Mouse (Mus musculus): ENCODE data around the gene Slc9b1. TPM values are rescaled to one million over a fixed set of nuclear protein-coding genes. Genes with fewer than 3 reads are reported as not detected.

Slc9b1 gene
- polyA plus RNA-seq, 1 experiment from 2014 or later = 0.55 TPM

DNA sequence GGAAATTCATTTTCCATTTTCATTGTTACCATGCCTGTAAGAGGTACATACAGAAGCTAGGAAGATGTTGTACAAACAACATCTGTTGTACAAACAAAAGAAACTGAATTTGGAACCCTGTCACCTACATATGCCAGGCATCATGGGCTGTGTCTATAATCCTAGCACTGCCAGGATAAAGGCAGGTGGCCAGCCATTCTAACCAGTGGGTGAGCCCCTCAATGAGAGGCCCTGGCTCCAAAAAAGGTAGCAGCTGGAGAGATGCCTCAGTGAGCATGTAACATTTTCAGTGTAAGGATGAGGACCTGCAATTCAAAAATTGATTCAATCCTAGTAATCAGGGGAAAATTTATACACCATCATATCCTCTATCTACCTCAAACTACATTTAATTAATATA is 1.2 kb downstream of the Slc9b1 start:
- DNase-seq (ENCODE audit: low spot score) = no peak
- Histone ChIP-seq H3K27ac (ENCODE audit: low read depth, low read length) (no peak overlapping the region), H3K4me1 (replicated peaks; ENCODE audit: control insufficient read depth, insufficient read depth, low read length) (no peaks in the 10 kb centered on the region), H3K4me3 (ENCODE audit: low read depth, low read length) (no peak overlapping the region), H3K9ac (ENCODE audit: low read length) (no peak overlapping the region), H3K36me3 (ENCODE audit: control insufficient read depth, insufficient read depth, low read length) (no peaks in the 10 kb centered on the region), H3K27me3 (ENCODE audit: control insufficient read depth, insufficient read depth, low read length) (no peaks in the 10 kb centered on the region), H3K4me2 (ENCODE audit: low read depth, low read length, severe bottlenecking) (no peak overlapping the region), H3K9me3 (ENCODE audit: control insufficient read depth, low read length) (no peaks in the 10 kb centered on the region)
- no peak for ATAC-seq (replicated peaks; ENCODE audit: low FRiP score)

DNA sequence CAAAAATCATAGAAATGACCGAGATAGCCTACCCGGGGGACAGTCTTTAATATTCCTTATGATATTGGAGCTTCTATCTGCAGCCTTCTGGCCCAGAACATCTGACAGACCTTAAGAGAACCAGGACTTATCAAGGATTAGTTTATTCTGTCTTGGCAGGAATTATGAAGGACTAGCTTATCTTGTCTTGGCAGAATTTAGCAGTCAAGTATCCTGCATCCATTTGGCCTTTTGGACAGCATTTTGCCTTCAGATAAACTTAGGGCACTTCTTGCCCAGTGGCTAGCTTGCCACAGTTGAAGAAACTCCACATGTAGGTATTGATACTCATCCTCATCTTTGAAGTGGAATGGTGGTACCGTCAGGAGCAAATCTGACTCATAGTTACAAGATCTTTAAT is 4.0 kb downstream of the Slc9b1 start:
- Histone ChIP-seq H3K27ac (ENCODE audit: low read depth, low read length) (no peak overlapping the region), H3K27me3 (ENCODE audit: control insufficient read depth, insufficient read depth, low read length) (no peaks in the 10 kb centered on the region), H3K9me3 (ENCODE audit: control insufficient read depth, low read length) (no peaks in the 10 kb centered on the region), H3K4me1 (replicated peaks; ENCODE audit: control insufficient read depth, insufficient read depth, low read length) (no peaks in the 10 kb centered on the region), H3K9ac (ENCODE audit: low read length) (no peak overlapping the region), H3K4me3 (ENCODE audit: low read depth, low read length) (no peak overlapping the region), H3K4me2 (ENCODE audit: low read depth, low read length, severe bottlenecking) (no peak overlapping the region), H3K36me3 (ENCODE audit: control insufficient read depth, insufficient read depth, low read length) (no peaks in the 10 kb centered on the region)
- WGBS = 95% methylated on average over 3 of the region's 3 CpGs
- no peak for DNase-seq (ENCODE audit: low spot score)
- no peak for ATAC-seq (replicated peaks; ENCODE audit: low FRiP score)

DNA sequence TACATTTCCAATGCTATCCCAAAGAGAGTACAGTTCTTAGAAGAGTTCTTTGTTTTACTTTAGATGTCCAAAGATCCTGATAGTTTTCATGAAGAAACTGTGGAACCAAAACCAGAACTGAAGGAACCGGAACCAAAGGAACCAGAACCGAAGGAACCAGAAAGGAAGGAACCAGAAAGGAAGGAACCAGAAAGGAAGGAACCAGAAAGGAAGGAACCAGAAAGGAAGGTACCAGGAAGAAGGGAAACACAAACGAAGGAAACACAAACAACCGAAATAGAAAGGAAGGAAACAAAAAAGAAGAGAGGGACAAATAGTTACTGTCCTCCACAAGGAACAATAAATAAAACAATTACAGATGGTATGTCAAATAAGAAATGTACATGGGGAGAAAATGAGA is 9.6 kb downstream of the Slc9b1 start:
- Histone ChIP-seq H3K4me3 (ENCODE audit: low read depth, low read length) (no peak overlapping the region), H3K4me1 (replicated peaks; ENCODE audit: control insufficient read depth, insufficient read depth, low read length) (no peaks in the 10 kb centered on the region), H3K9me3 (ENCODE audit: control insufficient read depth, low read length) (no peaks in the 10 kb centered on the region), H3K27ac (ENCODE audit: low read depth, low read length) (no peak overlapping the region), H3K9ac (ENCODE audit: low read length) (no peak overlapping the region), H3K4me2 (ENCODE audit: low read depth, low read length, severe bottlenecking) (no peak overlapping the region), H3K27me3 (ENCODE audit: control insufficient read depth, insufficient read depth, low read length) (no peaks in the 10 kb centered on the region), H3K36me3 (ENCODE audit: control insufficient read depth, insufficient read depth, low read length) (no peaks in the 10 kb centered on the region)
- 86% methylated on average over 4 of the region's 4 CpGs for WGBS
- ATAC-seq (replicated peaks; ENCODE audit: low FRiP score) = no peak
- no peak for DNase-seq (ENCODE audit: low spot score)

DNA sequence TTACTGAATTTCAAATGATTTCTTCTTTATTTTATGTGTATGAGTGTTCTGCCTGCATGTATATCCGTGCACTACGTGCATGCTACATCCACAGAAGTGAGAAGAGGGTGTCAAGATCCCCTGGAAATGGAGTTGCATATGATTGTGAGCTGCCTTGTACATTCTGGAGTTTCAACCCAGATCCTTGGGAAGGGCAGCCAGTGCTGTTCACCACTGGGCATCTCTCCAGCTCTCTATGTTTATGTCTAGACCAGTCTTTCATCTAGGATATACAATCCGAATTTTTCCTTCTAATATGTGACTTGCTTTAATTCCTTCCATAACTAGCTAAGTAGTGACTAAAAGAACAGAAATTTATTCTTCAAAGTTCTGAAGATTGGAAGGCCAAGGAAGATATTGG is 28.0 kb downstream of the Slc9b1 start:
- 73% methylated on average over 3 of the region's 3 CpGs for WGBS
- no peak overlapping the region for H3K9ac ChIP-seq (ENCODE audit: low read length)
- H3K27me3 ChIP-seq (ENCODE audit: control insufficient read depth, insufficient read depth, low read length) = no peaks in the 10 kb centered on the region
- H3K4me3 ChIP-seq (ENCODE audit: low read depth, low read length) = no peak overlapping the region
- DNase-seq (ENCODE audit: low spot score) = no peak
- H3K9me3 ChIP-seq (ENCODE audit: control insufficient read depth, low read length) = no peaks in the 10 kb centered on the region
- no peak for ATAC-seq (replicated peaks; ENCODE audit: low FRiP score)
- no peaks in the 10 kb centered on the region for H3K36me3 ChIP-seq (ENCODE audit: control insufficient read depth, insufficient read depth, low read length)
- H3K4me1 ChIP-seq (replicated peaks; ENCODE audit: control insufficient read depth, insufficient read depth, low read length) = no peaks in the 10 kb centered on the region
- H3K4me2 ChIP-seq (ENCODE audit: low read depth, low read length, severe bottlenecking) = no peak overlapping the region
- no peak overlapping the region for H3K27ac ChIP-seq (ENCODE audit: low read depth, low read length)

DNA sequence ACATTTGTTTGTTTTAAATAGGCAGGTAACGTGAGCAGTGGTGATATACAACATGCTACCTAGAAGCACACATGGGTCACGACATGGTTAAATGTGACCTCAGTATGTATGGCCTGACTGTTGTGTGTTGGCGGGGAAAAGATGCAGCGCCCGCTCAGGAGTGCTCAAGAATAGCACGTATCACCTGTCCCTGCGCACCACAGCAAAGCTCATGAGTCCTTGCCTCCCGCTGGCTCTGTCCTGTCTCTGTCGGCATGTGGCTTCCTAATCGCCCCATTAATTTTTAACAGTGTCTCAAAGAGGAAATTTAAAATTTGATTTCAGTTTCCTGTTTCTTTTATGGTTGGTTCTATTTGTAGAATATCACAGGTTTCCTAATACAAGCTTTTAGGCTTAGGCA is 29.6 kb downstream of the Slc9b1 start:
- Histone ChIP-seq H3K9ac (ENCODE audit: low read length) (no peak overlapping the region), H3K4me3 (ENCODE audit: low read depth, low read length) (no peak overlapping the region), H3K27ac (ENCODE audit: low read depth, low read length) (no peak overlapping the region), H3K9me3 (ENCODE audit: control insufficient read depth, low read length) (no peaks in the 10 kb centered on the region), H3K4me2 (ENCODE audit: low read depth, low read length, severe bottlenecking) (no peak overlapping the region), H3K36me3 (ENCODE audit: control insufficient read depth, insufficient read depth, low read length) (no peaks in the 10 kb centered on the region), H3K27me3 (ENCODE audit: control insufficient read depth, insufficient read depth, low read length) (no peaks in the 10 kb centered on the region), H3K4me1 (replicated peaks; ENCODE audit: control insufficient read depth, insufficient read depth, low read length) (no peaks in the 10 kb centered on the region)
- no peak for ATAC-seq (replicated peaks; ENCODE audit: low FRiP score)
- no peak for DNase-seq (ENCODE audit: low spot score)
- 90% methylated on average over 10 of the region's 10 CpGs for WGBS

DNA sequence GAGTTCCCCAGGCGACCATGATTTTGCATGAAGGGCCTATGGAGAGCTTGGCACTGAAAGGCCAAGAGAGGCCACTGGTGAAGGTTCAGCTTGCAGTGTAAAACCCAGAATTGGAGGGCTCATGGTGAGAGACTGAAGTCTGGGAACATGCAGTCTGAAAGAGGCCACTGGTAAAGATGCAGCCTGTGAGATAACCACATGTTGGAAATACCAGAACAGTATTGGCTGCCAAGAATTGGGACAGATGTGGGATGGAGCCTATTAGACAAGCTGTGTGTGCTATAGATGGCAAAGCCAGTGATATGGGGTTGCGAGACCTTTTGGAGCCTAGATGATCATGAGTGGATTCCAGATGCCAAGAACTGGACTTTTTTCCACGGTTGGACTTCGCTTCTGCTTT is 32.0 kb downstream of the Slc9b1 start:
- Histone ChIP-seq H3K9me3 (ENCODE audit: control insufficient read depth, low read length) (no peaks in the 10 kb centered on the region), H3K9ac (ENCODE audit: low read length) (no peak overlapping the region), H3K4me3 (ENCODE audit: low read depth, low read length) (no peak overlapping the region), H3K27me3 (ENCODE audit: control insufficient read depth, insufficient read depth, low read length) (no peaks in the 10 kb centered on the region), H3K4me1 (replicated peaks; ENCODE audit: control insufficient read depth, insufficient read depth, low read length) (no peaks in the 10 kb centered on the region), H3K36me3 (ENCODE audit: control insufficient read depth, insufficient read depth, low read length) (no peaks in the 10 kb centered on the region), H3K27ac (ENCODE audit: low read depth, low read length) (no peak overlapping the region), H3K4me2 (ENCODE audit: low read depth, low read length, severe bottlenecking) (no peak overlapping the region)
- DNase-seq (ENCODE audit: low spot score) = no peak
- WGBS = 94% methylated on average over 4 of the region's 4 CpGs
- ATAC-seq (replicated peaks; ENCODE audit: low FRiP score) = no peak

DNA sequence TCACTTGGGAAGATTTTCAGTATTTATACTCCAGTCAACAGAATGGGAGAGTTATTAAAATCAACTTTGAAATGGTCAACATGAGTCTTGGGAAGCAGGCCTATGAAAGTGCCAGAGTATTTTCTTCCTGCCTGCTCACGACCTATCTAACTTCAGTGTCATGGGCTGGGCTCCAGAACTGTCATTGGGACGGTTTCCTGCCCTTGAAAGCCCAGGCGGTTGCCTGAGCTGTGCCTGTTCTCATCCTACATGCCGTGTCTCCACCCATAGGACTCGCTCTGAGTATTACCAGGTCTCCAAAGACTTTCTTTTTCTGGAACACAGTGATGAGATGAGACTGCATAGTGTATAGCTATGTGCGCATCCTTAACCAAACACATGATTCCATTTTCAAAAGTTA is 45.4 kb downstream of the Slc9b1 start:
- Histone ChIP-seq H3K4me1 (replicated peaks; ENCODE audit: control insufficient read depth, insufficient read depth, low read length) (no peaks in the 10 kb centered on the region), H3K27ac (ENCODE audit: low read depth, low read length) (no peak overlapping the region), H3K4me3 (ENCODE audit: low read depth, low read length) (no peak overlapping the region), H3K36me3 (ENCODE audit: control insufficient read depth, insufficient read depth, low read length) (no peaks in the 10 kb centered on the region), H3K27me3 (ENCODE audit: control insufficient read depth, insufficient read depth, low read length) (no peaks in the 10 kb centered on the region), H3K4me2 (ENCODE audit: low read depth, low read length, severe bottlenecking) (no peak overlapping the region), H3K9ac (ENCODE audit: low read length) (no peak overlapping the region), H3K9me3 (ENCODE audit: control insufficient read depth, low read length) (no peaks in the 10 kb centered on the region)
- no peak for DNase-seq (ENCODE audit: low spot score)
- no peak for ATAC-seq (replicated peaks; ENCODE audit: low FRiP score)
- 87% methylated on average over 6 of the region's 6 CpGs for WGBS

DNA sequence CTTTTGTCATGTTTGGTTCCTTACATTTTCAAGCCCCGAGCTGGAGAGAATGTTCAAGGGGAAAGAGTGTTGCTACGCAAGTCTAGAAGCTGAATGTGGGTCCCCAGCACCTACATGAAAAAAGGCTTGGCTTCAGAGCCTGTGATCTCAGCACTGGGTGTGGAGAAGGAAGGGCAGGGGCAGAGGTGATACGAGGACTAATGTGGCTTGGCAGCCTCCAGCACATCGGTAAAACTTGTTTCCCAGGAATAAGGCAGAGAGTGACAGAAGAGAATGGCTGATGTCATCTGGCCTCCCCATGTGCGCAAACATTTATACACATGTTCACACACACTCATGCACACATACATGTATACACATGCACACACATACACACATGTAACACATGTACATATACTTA is 47.3 kb downstream of the Slc9b1 start:
- H3K27ac ChIP-seq (ENCODE audit: low read depth, low read length) = no peak overlapping the region
- no peak for DNase-seq (ENCODE audit: low spot score)
- H3K9ac ChIP-seq (ENCODE audit: low read length) = no peak overlapping the region
- H3K9me3 ChIP-seq (ENCODE audit: control insufficient read depth, low read length) = no peaks in the 10 kb centered on the region
- no peak for ATAC-seq (replicated peaks; ENCODE audit: low FRiP score)
- no peaks in the 10 kb centered on the region for H3K27me3 ChIP-seq (ENCODE audit: control insufficient read depth, insufficient read depth, low read length)
- no peak overlapping the region for H3K4me3 ChIP-seq (ENCODE audit: low read depth, low read length)
- no peaks in the 10 kb centered on the region for H3K36me3 ChIP-seq (ENCODE audit: control insufficient read depth, insufficient read depth, low read length)
- 85% methylated on average over 5 of the region's 5 CpGs for WGBS
- no peaks in the 10 kb centered on the region for H3K4me1 ChIP-seq (replicated peaks; ENCODE audit: control insufficient read depth, insufficient read depth, low read length)
- no peak overlapping the region for H3K4me2 ChIP-seq (ENCODE audit: low read depth, low read length, severe bottlenecking)

DNA sequence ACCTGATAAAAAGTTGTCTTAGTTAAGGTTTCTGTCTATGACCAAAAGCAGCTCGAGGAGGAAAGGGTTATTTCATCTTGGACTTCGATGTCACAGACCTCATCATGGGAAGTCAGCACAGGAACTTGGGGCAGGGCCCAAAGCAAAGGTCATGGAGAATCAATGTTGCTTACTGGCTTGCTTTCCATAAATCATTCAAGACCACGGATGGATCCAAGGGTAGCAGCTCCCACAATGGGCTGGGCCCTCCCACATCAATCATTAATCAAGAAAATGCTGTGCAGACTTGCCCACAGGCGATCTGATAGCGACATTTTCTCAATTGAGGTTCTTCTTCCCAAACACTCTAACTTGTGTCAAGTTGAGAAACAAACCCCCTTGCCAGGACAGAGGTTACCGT is 48.3 kb downstream of the Slc9b1 start:
- Histone ChIP-seq H3K36me3 (ENCODE audit: control insufficient read depth, insufficient read depth, low read length) (no peaks in the 10 kb centered on the region), H3K4me1 (replicated peaks; ENCODE audit: control insufficient read depth, insufficient read depth, low read length) (no peaks in the 10 kb centered on the region), H3K27ac (ENCODE audit: low read depth, low read length) (no peak overlapping the region), H3K9ac (ENCODE audit: low read length) (no peak overlapping the region), H3K27me3 (ENCODE audit: control insufficient read depth, insufficient read depth, low read length) (no peaks in the 10 kb centered on the region), H3K4me3 (ENCODE audit: low read depth, low read length) (no peak overlapping the region), H3K9me3 (ENCODE audit: control insufficient read depth, low read length) (no peaks in the 10 kb centered on the region), H3K4me2 (ENCODE audit: low read depth, low read length, severe bottlenecking) (no peak overlapping the region)
- no peak for DNase-seq (ENCODE audit: low spot score)
- no peak for ATAC-seq (replicated peaks; ENCODE audit: low FRiP score)
- WGBS = 73% methylated on average over 6 of the region's 6 CpGs
